Mouse (Mus musculus) E14TG2a.4 (cell line): ENCODE results near the gene 1700029P11Rik.

Experiments used
- CTCF ChIP-seq: conservative IDR thresholded peaks from 2 replicates; pipeline ENCODE4 v1.5.1; 2014; ENCODE audit warnings: low read length
- NANOG ChIP-seq: IDR thresholded peaks from 2 replicates; pipeline ENCODE4 v1.6.1; 2014; ENCODE audit warnings: borderline replicate concordance, low read length, mixed read lengths
- POU5F1 ChIP-seq: IDR thresholded peaks from 2 replicates; pipeline ENCODE4 v1.6.1; 2014; ENCODE audit warnings: low read length, borderline replicate concordance

GRCm38 (mm10) chr15:82016830-82017229, 36.5 kb downstream of the 1700029P11Rik start:
- TF ChIP-seq CTCF (no peak), NANOG (no peak), POU5F1 (no peak)
